Mouse (Mus musculus): ENCODE results near the gene Rcan2.

DNA sequence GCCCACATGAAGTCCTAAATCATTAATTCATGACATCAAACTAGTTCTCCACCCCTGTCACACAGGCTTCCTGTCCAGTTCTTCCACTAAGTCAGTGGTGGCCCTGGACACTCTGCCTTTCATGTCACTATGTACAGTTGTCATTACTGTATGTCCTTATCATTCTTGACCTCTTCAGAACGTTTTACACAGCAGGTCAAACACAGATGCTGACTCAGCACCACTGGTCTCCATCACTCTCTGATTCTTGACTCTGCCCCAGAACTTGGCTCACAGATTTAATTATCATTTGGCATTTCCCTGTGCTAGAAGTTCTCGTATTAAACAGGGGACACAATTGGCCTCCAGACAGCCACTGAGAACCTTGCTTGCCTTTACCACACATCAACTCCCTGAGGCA, 76.3 kb downstream of the Rcan2 start:
- TF ChIP-seq TAL1 (IDR thresholded peaks at IDR 0.05; ENCODE audit: low read length): no peak
- no peak for TF ChIP-seq GATA1 (IDR thresholded peaks at IDR 0.05; ENCODE audit: low read length)
